23 mouse cellular contexts compared by ENCODE assay signal in the genomic region with DNA sequence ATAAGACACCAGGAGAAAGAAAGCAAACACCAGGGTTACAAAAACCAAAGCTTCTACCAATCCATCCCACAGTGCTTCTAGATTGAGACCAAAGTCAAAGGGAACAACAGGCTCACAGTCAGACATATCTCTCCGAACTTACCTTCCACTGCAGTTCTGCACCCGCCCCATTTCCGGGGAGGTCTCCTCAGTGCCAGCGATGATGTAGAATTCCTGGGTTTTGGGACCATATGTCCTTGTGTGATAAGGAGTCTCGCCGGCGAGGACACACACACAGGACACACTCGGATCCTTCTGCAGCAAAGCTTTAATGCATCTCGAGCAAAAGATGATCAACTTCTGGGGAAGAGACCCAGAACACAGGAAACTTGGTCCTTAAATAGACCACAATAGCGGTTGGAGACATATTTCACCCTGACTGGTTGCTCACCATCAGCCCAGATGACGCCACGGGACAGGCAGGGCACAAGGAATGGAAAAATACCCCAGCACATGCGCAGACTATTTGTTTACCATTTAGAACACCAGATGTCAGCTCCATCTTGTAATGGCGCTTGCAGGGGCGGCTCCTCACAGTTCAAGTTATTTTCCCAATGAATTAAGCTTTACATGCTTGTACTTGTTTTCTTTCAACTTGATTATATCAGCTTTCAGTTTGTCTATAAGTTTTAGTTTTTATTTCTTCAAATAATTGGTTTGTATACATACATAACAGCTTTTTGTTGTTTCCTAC.
DNase-seq lines count a peak whose midpoint lies in the region; ATAC-seq and TF ChIP-seq lines count a peak whose summit lies in the region.
"Had no signal": no experiment of that assay in that cellular context is flagged by ENCODE, and none has a peak within 500 bp of the region (broad histone marks: within the 10 kb centered on the region; RNA-seq: fewer than 3 reads in every experiment).

No protein-coding gene starts in this region.

- ATAC-seq in erythroblast, adult 5-6 weeks (replicated peaks; ENCODE audit: low FRiP score, poor library complexity, severe bottlenecking), result no peak
- ATAC-seq: activated CD4-positive, CD25-positive, alpha-beta regulatory T cell, adult 4 months; CD4-positive, CD25-positive, alpha-beta regulatory T cell, adult 4 months; Patski had no signal

- peaks cover 4% of the 10 kb centered on the region for H3K9me3 ChIP-seq in erythroblast, embryonic 14.5 days (ENCODE audit: control insufficient read depth, low read length)
- H3K9me3 ChIP-seq in MEL (replicated peaks; ENCODE audit: insufficient read depth, low read length), result no peaks in the 10 kb centered on the region

- TF ChIP-seq CTCF in MEL (IDR thresholded peaks at IDR 0.05 in 2 of 3, conservative IDR thresholded peaks at IDR 0.05 in 1 of 3; ENCODE audit: control insufficient read depth in 1 of 3, insufficient read depth in 1 of 3, low read depth in 2 of 3, low read length in 3 of 3, poor library complexity in 1 of 3, severe bottlenecking in 1 of 3), result no peak

- peak overlapping the region; percentile 28 for H3K4me3 ChIP-seq in erythroblast, embryonic 14.5 days (replicated peaks)
- peak overlapping the region; percentile 79 to 87 for H3K4me3 ChIP-seq in MEL (ENCODE audit: control insufficient read depth in 1 of 2, insufficient read depth in 1 of 2, low read depth in 2 of 2, low read length in 2 of 2)

- peak in 1 of 2 experiments; percentile 61; a peak in 2 of 4 replicates for TF ChIP-seq EP300 in MEL (IDR thresholded peaks at IDR 0.05; ENCODE audit: low read depth in 1 of 2, low read length in 2 of 2)

- no peaks in the 10 kb centered on the region for H3K27me3 ChIP-seq in erythroblast, embryonic 14.5 days (ENCODE audit: control insufficient read depth)
- H3K27me3 ChIP-seq in MEL (ENCODE audit: control insufficient read depth in 1 of 2, insufficient read depth in 2 of 2, low read length in 2 of 2), result no peaks in the 10 kb centered on the region
- H3K27me3 ChIP-seq: CH12.LX, Patski had no signal

- H3K4me1 ChIP-seq in erythroblast, embryonic 14.5 days (ENCODE audit: control insufficient read depth), result no peaks in the 10 kb centered on the region
- H3K4me1 ChIP-seq in MEL (ENCODE audit: control insufficient read depth in 1 of 2, insufficient read depth in 2 of 2, low read length in 2 of 2), result no peaks in the 10 kb centered on the region

- H3K9ac ChIP-seq in MEL (ENCODE audit: control insufficient read depth, low read depth, low read length, poor library complexity, severe bottlenecking), result peak overlapping the region; percentile 83

- peak; percentile 90 for DNase-seq in MEL (ENCODE audit: low read depth, low spot score)
- peak; percentile 86 for DNase-seq in MEL-GATA-1-ER (ENCODE audit: extremely low read depth, low read depth)
- DNase-seq in ovary, adult 18-20 months (ENCODE audit: low spot score), result no peak
- no peak for DNase-seq in left cerebral cortex, adult 9 months (ENCODE audit: low spot score in 2 of 2)
- DNase-seq: adrenal gland, adult 2 months; adrenal gland, adult 8-10 months; adrenal gland, postnatal 10 days; adrenal gland, postnatal 14 days; adrenal gland, postnatal 25 days; adrenal gland, postnatal 36 days; B cell, adult 2 months; cerebellum, adult 11 months; cerebellum, adult 11-12 months; cerebellum, adult 18-20 months; cerebellum, adult 2 months; cerebellum, adult 8-10 months had no signal

- TF ChIP-seq RAD21 in MEL (IDR thresholded peaks at IDR 0.05; ENCODE audit: low read depth, low read length), result no peak

- H3K36me3 ChIP-seq in erythroblast, embryonic 14.5 days (ENCODE audit: control insufficient read depth), result no peaks in the 10 kb centered on the region
- H3K36me3 ChIP-seq in MEL (ENCODE audit: control insufficient read depth in 1 of 2, insufficient read depth in 2 of 2, low read length in 2 of 2), result peaks cover 0 to 2% of the 10 kb centered on the region in 2 experiments; a peak in 1 of 4 replicates
- H3K36me3 ChIP-seq: G1E had no signal

- H3K79me2 ChIP-seq in MEL (ENCODE audit: control insufficient read depth, insufficient read depth, low read length, poor library complexity), result no peaks in the 10 kb centered on the region

- peak overlapping the region; percentile 99 for H3K27ac ChIP-seq in MEL (ENCODE audit: control insufficient read depth, low read depth, low read length)

- TF ChIP-seq POLR2A in MEL (IDR thresholded peaks at IDR 0.05; ENCODE audit: control insufficient read depth in 1 of 2, insufficient read depth in 1 of 2, low read depth in 1 of 2, low read length in 2 of 2, poor library complexity in 1 of 2), result peak in 1 of 2 experiments; percentile 73; a peak in 2 of 4 replicates

TF ChIP-seq in MEL, 35 proteins besides CTCF, POLR2A, EP300 and RAD21:
- TF ChIP-seq KAT2A (conservative IDR thresholded peaks at IDR 0.05; ENCODE audit: low read depth, low read length) (no peak), MXI1 (IDR thresholded peaks at IDR 0.05; ENCODE audit: low read depth, low read length) (peak; percentile 19; the same call in 1 of the 2 replicates), UBTF (IDR thresholded peaks at IDR 0.05; ENCODE audit: borderline replicate concordance, insufficient read depth, low read depth, low read length) (no peak), BHLHE40 (IDR thresholded peaks at IDR 0.05; ENCODE audit: borderline replicate concordance, low read depth, low read length) (no peak), ZMIZ1 (IDR thresholded peaks at IDR 0.05; ENCODE audit: low read depth, low read length) (no peak; the same call in 1 of the 2 replicates), TBP (IDR thresholded peaks at IDR 0.05; ENCODE audit: low read depth, low read length) (peak; percentile 95), CHD2 (IDR thresholded peaks at IDR 0.05; ENCODE audit: low read length) (no peak), SIN3A (IDR thresholded peaks at IDR 0.05; ENCODE audit: low read length) (peak; percentile 52; the same call in 1 of the 2 replicates), USF1 (IDR thresholded peaks at IDR 0.05; ENCODE audit: low read depth, low read length) (no peak), CHD1 (IDR thresholded peaks at IDR 0.05; ENCODE audit: low read depth, low read length) (no peak), JUND (IDR thresholded peaks at IDR 0.05; ENCODE audit: low read depth, low read length) (no peak), RCOR1 (IDR thresholded peaks at IDR 0.05; ENCODE audit: low read depth, low read length) (0 out of 2 replicates have a peak, but pooled peaks have one; percentile 36), MEF2A (IDR thresholded peaks at IDR 0.05; ENCODE audit: extremely low read depth, insufficient replicate concordance, low read depth, low read length, poor library complexity, severe bottlenecking) (no peak), ELF1 (IDR thresholded peaks at IDR 0.05; ENCODE audit: low read depth, low read length) (0 out of 2 replicates have a peak, but pooled peaks have one; percentile 26), MYB (IDR thresholded peaks at IDR 0.05; ENCODE audit: low read depth, low read length) (no peak), POLR2AphosphoS5 (IDR thresholded peaks at IDR 0.05; ENCODE audit: borderline replicate concordance, low read depth, low read length) (no peak), MYC (IDR thresholded peaks at IDR 0.05; ENCODE audit: low read depth, low read length) (0 out of 2 replicates have a peak, but pooled peaks have one; percentile 59), ETS1 (IDR thresholded peaks at IDR 0.05; ENCODE audit: low read depth, low read length) (peak; percentile 68), MAX (IDR thresholded peaks at IDR 0.05; ENCODE audit: low read length) (peak; percentile 65; the same call in 1 of the 2 replicates), E2F4 (IDR thresholded peaks at IDR 0.05; ENCODE audit: borderline replicate concordance, low read depth, low read length) (no peak), GATA1 (IDR thresholded peaks at IDR 0.05; ENCODE audit: low read depth, low read length) (peak; percentile 30; the same call in 1 of the 2 replicates), NRF1 (IDR thresholded peaks at IDR 0.05; ENCODE audit: insufficient read depth, low read depth, low read length, poor library complexity, severe bottlenecking) (peak; percentile 75), GABPA (IDR thresholded peaks at IDR 0.05; ENCODE audit: low read depth, low read length) (no peak), TCF12 (IDR thresholded peaks at IDR 0.05; ENCODE audit: low read depth, low read length) (peak; percentile 33; the same call in 1 of the 2 replicates), TAL1 (IDR thresholded peaks at IDR 0.05; ENCODE audit: low read length) (peak; percentile 83), NELFE (IDR thresholded peaks at IDR 0.05; ENCODE audit: low read depth, low read length) (peak; percentile 66), POLR2AphosphoS2 (IDR thresholded peaks at IDR 0.05; ENCODE audit: low read length) (peak; percentile 49; the same call in 1 of the 2 replicates), HCFC1 (IDR thresholded peaks at IDR 0.05; ENCODE audit: low read depth, low read length) (peak; percentile 73)

Comparison
In these comparisons a context has a peak if more than half of its experiments do, and no peak if none do; other contexts are left out.
1. DNase-seq: peak in MEL (single experiment) and MEL-GATA-1-ER (single experiment); none in ovary, adult 18-20 months (single experiment) and left cerebral cortex, adult 9 months (0 of 2).